Mouse (Mus musculus) cortical plate, adult 2 months (tissue): ENCODE measurements at regions not wholly inside any gene's neighbourhood (a gene's known extent, or its start where the extent isn't known, plus 50 kb on each side); places are given as distances from the start of the nearest gene placed in this dataset.

ENCODE experiments used
- CTCF ChIP-seq: fragments of 200-500 bp; IDR thresholded peaks from 2 replicates; pipeline ENCODE4 v1.5.1; 2011; ENCODE audit warnings: mild to moderate bottlenecking, control low read depth, low read length; ENCODE audit not compliant: insufficient read depth; ENCODE audit errors: extremely low read depth
- POLR2A ChIP-seq: fragments of 200-500 bp; IDR thresholded peaks from 2 replicates; pipeline ENCODE4 v1.6.1; 2011; ENCODE audit warnings: mild to moderate bottlenecking, low read length, control low read depth; ENCODE audit not compliant: insufficient read depth; ENCODE audit errors: extremely low read depth

GRCm38 (mm10) chr12:12749690-12750089 lies 192.0 kb downstream of the Mycn start:
- TF ChIP-seq POLR2A: no peak
- no peak for TF ChIP-seq CTCF
